Mouse (Mus musculus) midbrain, postnatal 0 days (tissue): ENCODE results near the gene Tk1. TPM values are rescaled to one million over a fixed set of nuclear protein-coding genes. Genes with fewer than 3 reads are reported as not detected.
"Not testable (repeated sequence)": the region's sequence is repeated elsewhere in the genome, so short reads cannot be mapped to it uniquely, and the experiment has no call there.

ENCODE experiments used
- ATAC-seq: fragments of 200-750 bp; cut with Nextera tagmentation; 2 replicates; pipeline ENCODE4 v1.8.0; 2017; ENCODE audit warnings: moderate number of reproducible peaks, mild to moderate bottlenecking, moderate TSS enrichment, moderate library complexity; ENCODE audit not compliant: low FRiP score
- DNase-seq: peaks from one replicate; pipeline ENCODE4 v3.0.0-alpha.2; 2015; ENCODE audit warnings: low spot score
- H3K27ac ChIP-seq: fragments of 300-500 bp; sonication (generic); 2 replicates; pipeline ENCODE4 v1.5.1; 2014; ENCODE audit warnings: low read depth, mild to moderate bottlenecking, low read length, mixed read lengths
- H3K27me3 ChIP-seq: fragments of 300-500 bp; sonication (generic); 2 replicates; pipeline ENCODE4 v1.6.1; 2014; ENCODE audit warnings: low read length, control low read depth, mixed read lengths; ENCODE audit not compliant: insufficient read depth
- H3K36me3 ChIP-seq: fragments of 300-500 bp; sonication (generic); 2 replicates; pipeline ENCODE4 v1.6.1; 2014; ENCODE audit warnings: low read length, control low read depth, mixed read lengths; ENCODE audit not compliant: insufficient read depth
- H3K4me1 ChIP-seq: fragments of 300-500 bp; sonication (generic); 2 replicates; pipeline ENCODE4 v1.6.1; 2014; ENCODE audit warnings: mild to moderate bottlenecking, control low read depth, antibody characterized with exemption, low read length, mixed read lengths; ENCODE audit not compliant: insufficient read depth
- H3K4me2 ChIP-seq: fragments of 300-500 bp; sonication (generic); 2 replicates; pipeline ENCODE4 v1.6.1; 2014; ENCODE audit warnings: low read depth, mild to moderate bottlenecking, low read length, mixed read lengths; ENCODE audit not compliant: poor library complexity, severe bottlenecking
- H3K4me3 ChIP-seq: fragments of 300-500 bp; sonication (generic); 2 replicates; pipeline ENCODE4 v1.5.1; 2014; ENCODE audit warnings: low read depth, mild to moderate bottlenecking, low read length, moderate library complexity
- H3K9ac ChIP-seq: fragments of 300-500 bp; sonication (generic); replicated peaks from 2 replicates; pipeline ENCODE4 v1.6.1; 2014; ENCODE audit warnings: mild to moderate bottlenecking, low read length, moderate library complexity, mixed read lengths; ENCODE audit not compliant: poor library complexity, severe bottlenecking
- H3K9me3 ChIP-seq: fragments of 300-500 bp; sonication (generic); 2 replicates; pipeline ENCODE4 v1.6.1; 2016; ENCODE audit warnings: low read length, control low read depth
- CTCF ChIP-seq: IDR thresholded peaks from 2 replicates; pipeline ENCODE4 v1.5.1; 2016; ENCODE audit warnings: antibody characterized with exemption, mild to moderate bottlenecking
- WGBS: fragments of 180-500 bp; shearing (Covaris S2); extraction: QIAGEN DNeasy Blood & Tissue Kit; methylation state at CpG from one replicate; pipeline ENCODE4 v1.1.7; 2014; 5-methylcytosine and 5-hydroxymethylcytosine counted together
- polyA plus RNA-seq: library from polyadenylated mRNA; unstranded; fragments of >200 nt; fragmentation: Nextera tagmentation; extraction: Ambion mirVana; gene quantifications from 2 replicates; pipeline ENCODE4 v1.2.1, GENCODE M21; 2015
- total RNA-seq: library from RNA; depleted of rRNA; stranded (reverse); fragments of >200 nt; gene quantifications from 2 replicates; pipeline ENCODE4 v1.2.3, GENCODE M21; 2014

Tk1 gene
- total and polyA plus RNA-seq, 2 experiments from 2014 or later: 6.5 to 8.8 TPM

- Histone ChIP-seq H3K4me1 (0 out of 2 replicates have a peak, but pooled peaks cover 4% of the 10 kb centered on the region), H3K27ac (no peak overlapping the region), H3K27me3 (no peaks in the 10 kb centered on the region), H3K9me3 (no peaks in the 10 kb centered on the region), H3K36me3 (no peaks in the 10 kb centered on the region), H3K4me2 (no peak overlapping the region), H3K9ac (no peak overlapping the region), H3K4me3 (no peak overlapping the region)
- TF ChIP-seq CTCF: no peak
- 90% methylated on average over 9 of the region's 9 CpGs for WGBS
- ATAC-seq (no peak), DNase-seq (no peak)
These were observed 4.0 kb downstream of the Tk1 start for GRCm38 (mm10) chr11:117821868-117822267.

- ATAC-seq: no peak
- Histone ChIP-seq H3K4me1 (0 out of 2 replicates have a peak, but pooled peaks cover 1% of the 10 kb centered on the region), H3K27ac (no peak overlapping the region), H3K27me3 (no peaks in the 10 kb centered on the region), H3K36me3 (no peaks in the 10 kb centered on the region), H3K4me2 (no peak overlapping the region), H3K9ac (no peak overlapping the region), H3K9me3 (no peaks in the 10 kb centered on the region), H3K4me3 (no peak overlapping the region)
- no peak for DNase-seq
- no peak for TF ChIP-seq CTCF
- WGBS: 100% methylated on average over 7 of the region's 7 CpGs
These were observed 5.7 kb downstream of the Tk1 start for GRCm38 (mm10) chr11:117820173-117820572.

GRCm38 (mm10) chr11:117819095-117819494 is 6.8 kb downstream of the Tk1 start:
- Histone ChIP-seq H3K4me1 (no peaks in the 10 kb centered on the region), H3K9me3 (no peaks in the 10 kb centered on the region), H3K27ac (no peak overlapping the region), H3K27me3 (no peaks in the 10 kb centered on the region), H3K4me3 (no peak overlapping the region), H3K9ac (no peak overlapping the region), H3K4me2 (no peak overlapping the region), H3K36me3 (no peaks in the 10 kb centered on the region)
- ATAC-seq (no peak), DNase-seq (no peak)
- no peak for TF ChIP-seq CTCF
- 58% methylated on average over 8 of the region's 8 CpGs for WGBS

- 91% methylated on average over 10 of the region's 13 CpGs for WGBS
- H3K36me3 ChIP-seq: no peaks in the 10 kb centered on the region
- no peak for DNase-seq
- H3K4me1 ChIP-seq: no peaks in the 10 kb centered on the region
- H3K9ac ChIP-seq: no peak overlapping the region
- H3K4me3 ChIP-seq: no peak overlapping the region
- no peaks in the 10 kb centered on the region for H3K27me3 ChIP-seq
- no peak for ATAC-seq
- H3K4me2 ChIP-seq: no peak overlapping the region
- no peaks in the 10 kb centered on the region for H3K9me3 ChIP-seq
- no peak for TF ChIP-seq CTCF
- H3K27ac ChIP-seq: no peak overlapping the region
These were observed 9.4 kb downstream of the Tk1 start for GRCm38 (mm10) chr11:117816389-117816996.

GRCm38 (mm10) chr11:117815850-117816249 is 10.0 kb downstream of the Tk1 start:
- H3K27ac ChIP-seq, H3K4me3 ChIP-seq, H3K9me3 ChIP-seq, DNase-seq, H3K9ac ChIP-seq, H3K27me3 ChIP-seq, ATAC-seq, H3K36me3 ChIP-seq, H3K4me2 ChIP-seq, H3K4me1 ChIP-seq: not testable (repeated sequence)
- 87% methylated on average over 9 of the region's 9 CpGs for WGBS

GRCm38 (mm10) chr11:117814704-117815366 is 11.1 kb downstream of the Tk1 start:
- no peak overlapping the region for H3K27ac ChIP-seq
- ATAC-seq (no peak), DNase-seq (no peak)
- H3K4me2 ChIP-seq: no peak overlapping the region
- H3K4me1 ChIP-seq: no peaks in the 10 kb centered on the region
- H3K9ac ChIP-seq: no peak overlapping the region
- no peak for TF ChIP-seq CTCF
- 95% methylated on average over 6 of the region's 6 CpGs for WGBS
- H3K27me3 ChIP-seq: no peaks in the 10 kb centered on the region
- H3K4me3 ChIP-seq: no peak overlapping the region
- H3K36me3 ChIP-seq: no peaks in the 10 kb centered on the region
- H3K9me3 ChIP-seq: no peaks in the 10 kb centered on the region
